Mouse (Mus musculus) kidney, adult 2 months (tissue): ENCODE measurements around the gene St8sia1.

Source experiments
- CTCF ChIP-seq: fragments of 200-500 bp; conservative IDR thresholded peaks from 2 replicates; pipeline ENCODE4 v1.5.1; 2011; ENCODE audit warnings: low read depth, mild to moderate bottlenecking, control low read depth, low read length, moderate library complexity, mixed read lengths; ENCODE audit not compliant: insufficient read depth, insufficient read length
- POLR2A ChIP-seq: fragments of 200-500 bp; IDR thresholded peaks from one replicate; pipeline ENCODE4 v1.6.1; 2011; ENCODE audit warnings: low read depth, low read length, control low read depth

- TF ChIP-seq POLR2A (no peak), CTCF (no peak)
Measured at GRCm38 (mm10) chr6:142893716-142894115, 70.5 kb downstream of the St8sia1 start.
